Mouse (Mus musculus): ENCODE measurements around the gene Zhx3.

- no peak for TF ChIP-seq ZC3H11A (IDR thresholded peaks at IDR 0.05; ENCODE audit: borderline replicate concordance, low read depth, low read length)
- TF ChIP-seq ZNF384 (IDR thresholded peaks at IDR 0.05; ENCODE audit: low read depth, low read length): no peak
- no peak for TF ChIP-seq HCFC1 (IDR thresholded peaks at IDR 0.05; ENCODE audit: borderline replicate concordance, insufficient read depth, low read length)
- no peak for TF ChIP-seq CHD2 (IDR thresholded peaks at IDR 0.05; ENCODE audit: low read depth, low read length)
These were observed 126.2 kb downstream of the Zhx3 start for GRCm38 (mm10) chr2:160746637-160747036.
